Mouse (Mus musculus) embryonic facial prominence, embryonic 11.5 days (tissue): ENCODE data around the gene Agps. TPM values are rescaled to one million over a fixed set of nuclear protein-coding genes. Genes with fewer than 3 reads are reported as not detected.

Experiments
- ATAC-seq: fragments of 200-750 bp; cut with Nextera tagmentation; replicated peaks from 2 replicates; pipeline ENCODE4 v1.8.0; 2017; ENCODE audit warnings: low read depth; ENCODE audit not compliant: insufficient number of reproducible peaks, low FRiP score, low TSS enrichment
- DNase-seq: peaks from one replicate; pipeline ENCODE4 v3.0.0-alpha.2; 2015; ENCODE audit warnings: low spot score
- H3K27ac ChIP-seq: fragments of 300-500 bp; sonication (generic); replicated peaks from 2 replicates; pipeline ENCODE4 v1.5.1; 2014; ENCODE audit warnings: mild to moderate bottlenecking, low read depth, low read length, control low read depth
- H3K27me3 ChIP-seq: fragments of 300-500 bp; sonication (generic); 2 replicates; pipeline ENCODE4 v1.6.1; 2014; ENCODE audit warnings: mild to moderate bottlenecking, low read length, moderate library complexity, mixed read lengths; ENCODE audit not compliant: control insufficient read depth, insufficient read depth
- H3K36me3 ChIP-seq: fragments of 300-500 bp; sonication (generic); replicated peaks from 2 replicates; pipeline ENCODE4 v1.6.1; 2014; ENCODE audit warnings: low read depth, mild to moderate bottlenecking, low read length, moderate library complexity, mixed read lengths; ENCODE audit not compliant: control insufficient read depth, insufficient read depth
- H3K4me1 ChIP-seq: fragments of 300-500 bp; sonication (generic); 2 replicates; pipeline ENCODE4 v1.6.1; 2014; ENCODE audit warnings: low read length, mixed read lengths; ENCODE audit not compliant: control insufficient read depth, insufficient read depth
- H3K4me2 ChIP-seq: fragments of 300-500 bp; sonication (generic); 2 replicates; pipeline ENCODE4 v1.6.1; 2014; ENCODE audit warnings: low read depth, mild to moderate bottlenecking, control low read depth, low read length, moderate library complexity
- H3K4me3 ChIP-seq: fragments of 300-500 bp; sonication (generic); 2 replicates; pipeline ENCODE4 v1.5.1; 2014; ENCODE audit warnings: low read depth, low read length, control low read depth
- H3K9ac ChIP-seq: fragments of 300-500 bp; sonication (generic); replicated peaks from 2 replicates; pipeline ENCODE4 v1.6.1; 2014; ENCODE audit warnings: mild to moderate bottlenecking, control low read depth, low read length
- H3K9me3 ChIP-seq: fragments of 300-500 bp; sonication (generic); replicated peaks from 2 replicates; pipeline ENCODE4 v1.6.1; 2016; ENCODE audit warnings: mild to moderate bottlenecking, low read length, inconsistent platforms, mixed read lengths; ENCODE audit not compliant: control insufficient read depth
- WGBS: fragments of 180-500 bp; shearing (Covaris S2); extraction: QIAGEN DNeasy Blood & Tissue Kit; methylation state at CpG from one replicate; pipeline ENCODE4 v1.1.7; 2014; 5-methylcytosine and 5-hydroxymethylcytosine counted together
- polyA plus RNA-seq: library from polyadenylated mRNA; unstranded; fragments of >200 nt; fragmentation: Nextera tagmentation; extraction: Ambion mirVana; gene quantifications from 2 replicates; pipeline ENCODE4 v1.2.1, GENCODE M21; 2014

Agps gene
- polyA plus RNA-seq, 1 experiment from 2014 or later = 45.3 TPM

DNA sequence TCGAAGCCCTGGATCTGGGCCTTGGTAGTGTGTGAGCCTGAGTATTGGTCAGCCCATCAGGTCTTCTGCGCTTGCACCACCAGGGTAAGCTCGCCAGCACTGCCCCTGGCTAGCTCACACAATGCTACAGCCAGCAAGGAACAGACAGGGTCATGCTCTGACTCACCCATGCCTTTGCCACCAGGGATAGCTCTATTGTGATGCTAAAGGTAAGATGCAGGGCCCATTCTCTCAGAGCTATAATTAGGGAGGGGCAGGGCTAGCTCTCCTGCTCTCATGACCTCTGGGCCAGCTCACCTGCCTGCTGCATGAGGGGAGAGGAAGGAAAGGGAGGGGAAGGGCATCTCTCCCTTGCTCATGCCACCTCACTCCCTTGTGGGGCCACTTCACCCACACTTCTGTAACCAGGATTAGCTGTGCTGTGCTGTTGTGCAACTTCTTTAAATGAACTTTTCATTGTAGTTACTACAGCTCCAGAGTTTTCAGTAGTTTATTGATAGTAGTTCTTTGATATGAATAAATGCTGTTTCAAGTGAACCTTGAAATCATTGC, 42.1 kb downstream of the Agps start:
- no peak for ATAC-seq
- no peak overlapping the region for H3K4me2 ChIP-seq
- no peak overlapping the region for H3K9ac ChIP-seq
- no peaks in the 10 kb centered on the region for H3K36me3 ChIP-seq
- H3K27ac ChIP-seq = no peak overlapping the region
- no peaks in the 10 kb centered on the region for H3K4me1 ChIP-seq
- WGBS = 57% methylated on average over 3 of the region's 3 CpGs
- no peak for DNase-seq
- no peak overlapping the region for H3K4me3 ChIP-seq
- no peaks in the 10 kb centered on the region for H3K27me3 ChIP-seq
- H3K9me3 ChIP-seq = no peaks in the 10 kb centered on the region

DNA sequence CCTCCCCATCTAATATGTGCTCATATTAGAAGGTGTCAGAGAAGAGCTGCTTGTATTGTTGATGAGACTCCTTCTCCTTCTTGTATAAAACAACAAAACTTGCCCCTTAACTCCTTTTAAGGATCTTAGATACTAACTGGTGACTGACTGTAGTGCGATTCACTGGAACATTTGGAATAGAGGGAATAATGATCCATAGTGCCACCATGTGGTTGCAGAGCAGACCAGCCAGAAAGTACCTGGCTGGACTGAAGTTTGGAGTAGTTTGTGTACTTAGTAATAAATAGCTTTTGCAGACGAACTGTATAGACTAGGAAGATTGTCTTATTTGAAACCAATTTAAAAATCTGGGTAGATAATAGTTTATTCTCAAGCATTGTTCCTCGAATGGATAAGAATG, 47.8 kb downstream of the Agps start:
- H3K36me3 ChIP-seq = no peaks in the 10 kb centered on the region
- peak; percentile 55 for DNase-seq
- no peak overlapping the region for H3K27ac ChIP-seq
- WGBS = 48% methylated on average over 3 of the region's 3 CpGs
- no peak for ATAC-seq
- H3K4me3 ChIP-seq = no peak overlapping the region
- H3K9ac ChIP-seq = no peak overlapping the region
- H3K4me1 ChIP-seq = no peaks in the 10 kb centered on the region
- no peaks in the 10 kb centered on the region for H3K9me3 ChIP-seq
- no peaks in the 10 kb centered on the region for H3K27me3 ChIP-seq
- H3K4me2 ChIP-seq = no peak overlapping the region

DNA sequence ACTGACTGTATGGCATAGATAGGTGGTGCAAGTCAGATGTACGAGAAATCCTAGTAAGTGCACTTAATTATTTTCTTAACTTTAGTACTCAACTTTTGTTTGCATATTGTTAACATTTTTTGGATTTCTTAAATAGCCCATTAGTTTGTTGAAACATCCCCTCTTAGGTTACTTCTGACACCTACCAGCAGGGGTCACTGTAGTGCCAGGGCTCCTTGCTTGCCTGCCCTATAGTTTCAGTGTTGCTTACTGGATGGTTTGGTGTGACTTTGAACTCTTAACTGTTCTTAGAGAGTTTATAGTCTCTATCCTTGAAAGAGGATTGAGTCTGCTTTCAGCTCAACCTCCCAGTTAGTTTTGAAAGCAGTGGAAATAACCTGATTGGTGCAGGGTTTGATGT, 51.6 kb downstream of the Agps start:
- no peak overlapping the region for H3K27ac ChIP-seq
- no peak overlapping the region for H3K4me3 ChIP-seq
- no peak overlapping the region for H3K9ac ChIP-seq
- DNase-seq (peak; percentile 83), ATAC-seq (no peak)
- no peak overlapping the region for H3K4me2 ChIP-seq
- no peaks in the 10 kb centered on the region for H3K9me3 ChIP-seq
- WGBS = 58% methylated on average over 1 of the region's 1 CpGs
- no peaks in the 10 kb centered on the region for H3K4me1 ChIP-seq
- no peaks in the 10 kb centered on the region for H3K27me3 ChIP-seq
- no peaks in the 10 kb centered on the region for H3K36me3 ChIP-seq

DNA sequence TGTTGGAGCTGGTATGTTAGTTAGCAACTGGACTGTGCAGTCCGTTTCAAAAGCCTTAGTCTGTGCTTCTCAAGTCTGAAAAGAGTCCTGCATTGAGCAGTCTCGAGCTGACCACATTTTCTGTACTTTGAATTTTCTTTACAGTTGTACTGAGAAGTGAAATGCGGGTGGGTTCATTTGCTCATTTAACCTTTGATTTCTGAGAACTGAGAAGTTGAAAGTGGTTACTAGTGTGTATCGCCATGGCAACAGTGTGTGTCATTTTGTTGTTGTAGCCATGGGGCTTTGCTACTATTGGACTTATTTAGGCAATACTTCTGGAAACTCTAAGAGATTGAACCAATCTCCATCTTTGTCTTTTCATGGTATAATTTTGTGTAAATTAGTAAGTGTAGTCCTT, 60.0 kb downstream of the Agps start:
- H3K36me3 ChIP-seq = no peaks in the 10 kb centered on the region
- peak; percentile 56 for DNase-seq
- no peaks in the 10 kb centered on the region for H3K27me3 ChIP-seq
- no peak overlapping the region for H3K9ac ChIP-seq
- no peaks in the 10 kb centered on the region for H3K9me3 ChIP-seq
- 57% methylated on average over 4 of the region's 4 CpGs for WGBS
- H3K27ac ChIP-seq = no peak overlapping the region
- H3K4me3 ChIP-seq = no peak overlapping the region
- no peaks in the 10 kb centered on the region for H3K4me1 ChIP-seq
- no peak overlapping the region for H3K4me2 ChIP-seq
- ATAC-seq = no peak

DNA sequence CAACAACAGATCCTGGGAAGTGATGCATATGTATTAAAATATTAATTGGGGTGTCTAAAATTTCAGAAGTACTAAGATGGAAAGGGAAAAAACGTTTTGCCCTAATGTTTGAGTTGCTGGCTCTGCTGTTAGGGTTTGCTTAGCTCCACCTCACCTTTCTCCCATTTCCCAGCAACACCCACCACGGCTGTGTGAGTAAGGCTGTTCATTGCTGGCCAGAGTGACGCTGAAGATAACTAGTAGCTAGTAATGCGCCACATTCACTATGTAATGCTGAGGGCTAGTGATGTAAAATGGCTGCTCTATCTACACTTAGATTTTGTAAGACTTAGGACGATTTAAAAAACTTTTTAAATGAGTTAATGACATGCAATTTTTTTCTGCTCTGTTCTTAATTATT, 63.7 kb downstream of the Agps start:
- H3K4me2 ChIP-seq = no peak overlapping the region
- no peak overlapping the region for H3K4me3 ChIP-seq
- no peaks in the 10 kb centered on the region for H3K27me3 ChIP-seq
- no peak for ATAC-seq
- no peak overlapping the region for H3K27ac ChIP-seq
- DNase-seq = no peak
- H3K9ac ChIP-seq = no peak overlapping the region
- no peaks in the 10 kb centered on the region for H3K36me3 ChIP-seq
- WGBS = 83% methylated on average over 5 of the region's 5 CpGs
- no peaks in the 10 kb centered on the region for H3K9me3 ChIP-seq
- no peaks in the 10 kb centered on the region for H3K4me1 ChIP-seq

DNA sequence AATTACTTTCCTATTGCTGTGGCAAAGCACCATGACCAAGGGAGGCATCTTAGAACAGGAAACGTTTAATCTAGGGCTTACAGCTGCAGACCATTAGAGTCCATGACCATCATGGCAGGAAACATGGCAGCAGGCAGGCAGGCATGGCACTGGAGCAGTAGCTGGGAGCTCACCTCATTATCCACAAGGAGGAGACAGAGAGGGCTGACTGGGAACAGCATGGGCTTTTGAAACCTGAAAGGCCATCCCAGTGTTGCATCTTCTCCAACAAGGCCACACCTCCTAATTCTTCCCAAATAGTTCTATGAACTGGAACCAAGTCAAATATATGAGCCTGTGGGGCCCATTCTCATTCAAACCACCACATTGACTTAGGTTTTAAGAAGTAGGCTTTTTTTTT, 68.3 kb downstream of the Agps start:
- WGBS = 79% methylated on average over 1 of the region's 1 CpGs
- H3K4me3 ChIP-seq = no peak overlapping the region
- no peak overlapping the region for H3K4me2 ChIP-seq
- no peaks in the 10 kb centered on the region for H3K9me3 ChIP-seq
- H3K36me3 ChIP-seq = no peaks in the 10 kb centered on the region
- DNase-seq (no peak), ATAC-seq (no peak)
- no peaks in the 10 kb centered on the region for H3K27me3 ChIP-seq
- H3K9ac ChIP-seq = no peak overlapping the region
- no peak overlapping the region for H3K27ac ChIP-seq
- no peaks in the 10 kb centered on the region for H3K4me1 ChIP-seq

DNA sequence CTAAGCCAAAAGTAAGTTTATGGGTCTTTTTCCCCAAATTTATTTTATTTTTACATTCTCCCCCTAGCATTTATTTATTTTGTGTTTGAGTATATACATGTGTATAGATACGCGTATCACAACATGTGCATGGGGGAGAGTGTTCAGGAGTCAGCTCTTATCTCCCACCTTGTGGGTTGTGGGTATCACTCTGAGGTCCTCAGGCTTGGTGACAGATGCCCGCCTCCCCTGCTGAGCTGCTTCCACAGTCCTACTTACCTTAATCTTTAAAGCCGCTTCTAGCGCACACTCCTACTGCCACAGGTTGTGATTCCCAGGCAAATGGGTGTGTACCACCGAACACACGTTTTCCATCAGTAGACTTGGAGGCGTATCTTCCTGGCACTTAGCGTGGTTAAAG, 69.9 kb downstream of the Agps start:
- no peak overlapping the region for H3K27ac ChIP-seq
- H3K36me3 ChIP-seq = no peaks in the 10 kb centered on the region
- no peaks in the 10 kb centered on the region for H3K4me1 ChIP-seq
- DNase-seq = no peak
- no peak overlapping the region for H3K4me2 ChIP-seq
- no peaks in the 10 kb centered on the region for H3K9me3 ChIP-seq
- WGBS = 91% methylated on average over 9 of the region's 9 CpGs
- H3K9ac ChIP-seq = no peak overlapping the region
- ATAC-seq = no peak
- H3K27me3 ChIP-seq = no peaks in the 10 kb centered on the region
- H3K4me3 ChIP-seq = no peak overlapping the region

DNA sequence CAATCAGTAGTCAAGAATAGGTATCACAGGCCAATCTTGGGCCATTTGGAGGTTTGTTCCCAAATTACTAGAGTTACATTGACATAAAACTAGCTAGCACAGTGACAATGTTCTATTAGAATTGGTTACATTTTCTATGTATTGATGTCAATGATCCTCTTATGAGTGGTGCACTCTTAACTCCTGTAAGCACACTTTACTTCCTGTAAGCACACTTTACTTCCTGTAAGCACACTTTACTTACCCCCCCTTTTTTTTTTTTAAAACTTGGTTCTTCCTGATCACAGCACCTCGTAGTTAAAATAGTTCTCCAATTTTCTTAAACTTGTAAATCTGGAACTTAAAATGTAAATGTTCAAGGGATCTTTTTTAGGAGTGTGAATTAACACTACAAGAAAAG, 75.2 kb downstream of the Agps start:
- WGBS = 89% methylated on average over 1 of the region's 1 CpGs
- Histone ChIP-seq H3K4me2 (no peak overlapping the region), H3K9me3 (no peaks in the 10 kb centered on the region), H3K27me3 (no peaks in the 10 kb centered on the region), H3K9ac (no peak overlapping the region), H3K4me1 (no peaks in the 10 kb centered on the region), H3K4me3 (no peak overlapping the region), H3K36me3 (no peaks in the 10 kb centered on the region), H3K27ac (no peak overlapping the region)
- no peak for ATAC-seq
- DNase-seq = no peak
